Mouse (Mus musculus): ENCODE data around the gene Btg1.
A peak's percentile ranks its signal among the peaks of the same experiment; 100 is the strongest.

The Btg1 gene

DNA sequence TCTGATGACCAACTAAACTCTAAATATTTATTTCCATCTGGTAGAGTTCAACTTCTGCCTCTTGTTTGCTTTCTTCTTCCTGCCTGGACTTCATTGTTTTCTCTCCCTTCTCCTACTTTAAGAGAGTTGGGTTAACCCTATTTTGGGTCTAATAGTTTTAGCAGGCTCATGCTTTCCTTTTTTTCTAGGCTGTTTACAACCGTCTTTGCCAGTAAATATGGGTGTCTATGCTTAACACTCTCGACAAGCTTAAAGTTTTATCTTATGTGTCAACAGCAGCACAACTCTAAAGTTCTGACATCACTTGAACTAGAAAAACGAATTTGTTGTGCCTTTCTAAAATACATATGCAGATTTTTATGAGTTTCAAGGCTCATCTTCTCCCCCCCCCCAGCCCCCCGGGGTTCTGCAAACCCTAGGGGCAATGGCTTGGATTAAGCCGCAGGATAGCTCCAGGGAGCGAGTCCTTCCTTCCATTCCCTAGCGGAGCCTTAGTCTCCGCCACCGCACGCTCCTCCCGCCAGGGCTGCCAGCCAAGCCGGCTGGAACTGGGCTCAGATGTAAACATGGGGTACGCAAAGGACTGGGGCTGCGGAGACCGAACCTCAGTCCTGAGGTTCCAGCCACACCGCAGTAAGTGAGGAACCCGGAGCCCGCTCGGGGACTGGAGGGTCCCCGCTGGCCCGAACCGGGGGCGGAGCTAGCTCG lies 651 bp upstream of the Btg1 start:
- no peak for DNase-seq

DNA sequence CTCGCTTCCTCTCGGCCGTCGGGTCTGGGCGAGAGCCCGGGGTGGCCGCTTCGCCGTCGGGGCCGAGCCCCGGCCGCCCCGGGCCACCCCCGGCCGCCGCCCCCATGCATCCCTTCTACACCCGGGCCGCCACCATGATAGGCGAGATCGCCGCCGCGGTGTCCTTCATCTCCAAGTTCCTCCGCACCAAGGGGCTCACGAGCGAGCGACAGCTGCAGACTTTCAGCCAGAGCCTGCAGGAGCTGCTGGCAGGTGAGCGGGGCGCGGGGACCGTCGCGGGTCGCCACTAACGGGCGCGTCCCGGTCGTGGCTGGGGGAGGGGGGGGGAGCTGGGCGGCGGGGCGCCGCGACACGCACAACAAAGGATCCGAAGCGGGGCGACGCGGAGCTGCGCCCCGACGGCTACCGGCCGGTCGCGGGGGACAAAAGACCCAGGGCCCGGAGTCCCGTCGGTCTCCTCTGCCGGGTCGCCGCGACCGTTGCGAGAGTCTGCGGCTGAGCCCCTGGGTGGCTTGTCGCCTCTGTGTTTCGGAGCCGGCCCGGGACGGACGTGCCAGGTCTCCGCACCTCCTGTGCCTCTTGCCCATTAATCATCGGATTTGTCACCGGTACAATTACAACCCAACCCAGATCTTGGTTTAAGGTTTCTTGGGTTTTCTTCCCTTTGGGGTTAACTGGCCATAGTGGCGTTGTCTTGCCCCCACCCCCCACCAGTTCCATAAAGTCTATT lies 580 bp downstream of the Btg1 start:
- no peak for DNase-seq

GRCm38 (mm10) chr10:96617951-96618575 lies 1.3 kb downstream of the Btg1 start:
- peak; percentile 52 for DNase-seq

DNA sequence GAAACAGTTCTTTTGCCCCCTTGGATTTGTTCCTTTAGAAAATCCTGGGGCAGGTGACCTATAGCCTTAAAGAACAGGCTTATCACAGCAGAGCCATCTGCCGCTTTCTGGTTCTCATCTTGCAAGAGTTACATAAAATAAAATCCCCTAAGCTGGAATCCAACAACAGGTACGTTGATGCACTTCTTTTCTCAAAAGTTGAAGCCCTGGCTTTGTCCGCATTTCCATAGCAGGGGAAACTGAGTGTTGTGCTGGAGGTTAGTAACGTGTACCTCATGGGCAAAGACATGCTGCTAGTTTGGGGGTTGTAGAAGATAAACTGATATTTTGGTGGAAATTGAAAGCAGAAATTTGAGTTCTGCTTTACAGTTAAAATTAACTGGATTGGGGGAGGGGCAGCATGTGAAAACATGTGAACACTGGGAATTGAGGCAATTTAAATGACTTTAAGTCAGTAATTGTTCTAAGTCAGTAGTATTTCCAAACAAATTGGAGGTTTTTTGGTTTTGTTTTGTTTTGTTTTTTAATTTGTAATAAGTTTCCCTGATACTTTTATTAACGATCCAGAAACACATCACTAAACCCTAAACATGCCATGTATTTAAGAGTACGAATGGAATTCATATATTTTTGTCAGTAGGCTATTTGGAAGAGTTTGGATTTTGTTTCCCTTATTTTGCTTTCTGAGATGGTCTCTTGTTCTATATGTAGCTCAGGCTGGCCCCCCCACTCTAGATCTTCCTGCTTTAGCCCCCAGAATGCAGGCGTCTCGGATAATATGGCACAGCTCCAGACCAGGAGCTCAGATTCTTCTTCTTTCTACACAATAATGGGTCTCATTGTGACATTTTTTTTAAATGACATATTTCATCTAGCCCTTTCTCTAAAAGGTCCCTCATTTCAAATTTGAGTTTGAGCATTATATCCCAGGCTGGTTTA lies 3.4 kb downstream of the Btg1 start:
- DNase-seq: no peak

- DNase-seq: no peak
Observed at GRCm38 (mm10) chr10:96620890-96621271, 4.1 kb downstream of the Btg1 start.

DNA sequence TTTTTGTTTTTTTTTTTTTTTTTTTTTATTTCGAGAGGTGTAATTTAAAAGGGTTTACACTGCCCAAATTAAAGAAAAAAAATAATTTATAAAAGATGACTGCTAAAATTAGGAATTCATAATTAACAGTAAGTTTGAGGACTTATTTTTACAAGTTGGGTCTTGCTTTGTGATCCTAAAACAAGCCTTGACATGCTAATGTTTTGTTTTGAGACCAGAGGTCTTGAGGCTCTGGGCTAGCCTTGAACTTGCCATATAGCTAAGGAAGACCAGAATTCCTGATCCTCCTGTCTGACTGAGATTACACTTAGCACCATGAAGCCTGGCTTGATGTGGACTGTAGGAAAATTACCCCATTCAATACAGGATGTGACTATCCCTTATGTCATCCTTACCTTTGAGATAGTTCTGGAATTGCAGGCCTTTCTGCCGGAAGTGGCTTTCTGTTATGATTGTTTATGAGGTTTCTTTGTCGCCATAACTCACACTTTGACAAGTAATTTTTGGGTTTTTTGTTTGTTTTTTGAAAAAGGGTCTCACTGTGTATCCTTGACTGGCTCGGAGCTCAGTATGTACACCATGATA lies 4.6 kb downstream of the Btg1 start:
- DNase-seq: no peak

DNA sequence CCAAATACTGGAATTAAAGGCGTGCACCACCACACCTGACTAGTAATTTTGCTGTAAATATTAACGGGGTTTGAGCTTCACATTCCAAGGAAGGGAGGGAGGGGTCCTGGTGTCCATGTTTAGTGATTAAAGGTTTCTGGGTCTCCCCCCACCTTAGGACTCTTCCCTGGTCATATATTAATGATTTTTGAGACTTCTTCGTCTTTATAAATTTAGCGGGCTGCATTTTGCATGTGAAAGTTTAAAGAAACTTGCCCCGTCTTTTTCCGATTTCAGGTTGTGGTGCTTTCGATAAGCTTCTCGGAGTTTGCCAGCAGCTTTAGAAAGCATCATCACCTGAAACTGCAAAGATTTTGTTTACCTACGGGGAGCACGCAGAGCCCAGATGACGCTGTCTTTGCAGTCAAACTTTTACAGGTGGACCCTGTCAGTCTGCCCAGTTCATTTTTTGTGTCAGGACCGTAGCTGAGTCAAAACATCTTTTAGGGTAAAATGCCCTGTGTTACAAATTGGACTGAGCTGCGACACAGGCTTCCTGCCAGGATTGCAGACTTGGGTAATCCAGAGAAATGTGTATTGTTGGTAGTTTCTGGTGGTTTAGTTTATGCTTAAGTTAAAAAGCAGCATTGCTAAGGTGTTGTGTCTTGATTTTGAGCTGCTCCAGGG lies 5.3 kb downstream of the Btg1 start:
- no peak for DNase-seq

DNA sequence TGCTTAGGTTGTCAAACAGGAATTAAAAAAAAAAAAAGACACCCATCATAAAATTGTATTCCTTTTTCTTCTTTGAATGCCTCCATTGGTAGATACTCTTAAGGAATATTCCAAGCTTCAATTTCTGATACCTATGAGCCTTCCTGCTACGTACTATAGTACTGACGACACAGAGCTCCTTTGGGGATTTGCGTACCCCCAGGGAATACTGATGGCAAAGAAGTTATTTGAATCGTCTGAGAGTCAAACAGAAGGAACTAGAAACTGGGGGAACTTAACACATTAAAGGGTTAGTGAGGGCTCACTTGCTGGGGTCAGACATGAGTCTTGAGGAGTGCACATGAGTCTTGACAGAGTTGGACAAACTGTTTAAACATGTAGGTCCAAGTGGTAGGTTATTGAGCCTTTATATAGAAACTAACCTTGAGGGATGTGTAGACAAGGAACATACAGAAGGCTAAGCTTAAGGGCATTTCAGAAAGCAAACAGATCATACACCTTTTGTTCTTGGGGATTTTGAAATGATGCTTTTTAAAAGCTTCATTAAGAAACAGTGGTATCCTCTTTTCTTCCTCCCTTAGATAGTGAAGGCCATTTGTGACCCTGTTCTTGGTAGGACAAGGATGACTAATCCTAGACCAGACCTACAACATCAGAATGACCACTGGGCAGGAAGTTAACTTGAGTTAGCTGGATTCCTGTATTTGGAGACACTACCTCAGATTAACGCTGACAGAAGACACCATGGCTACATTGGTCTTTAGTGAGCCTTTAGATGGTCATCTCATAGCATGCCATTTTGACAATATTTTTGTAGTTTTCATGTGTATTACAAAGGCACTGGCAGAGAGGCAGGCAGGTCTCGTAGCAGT lies 6.2 kb downstream of the Btg1 start:
- DNase-seq: no peak

- no peak for DNase-seq
Observed at GRCm38 (mm10) chr10:96623633-96624195, 6.9 kb downstream of the Btg1 start.

GRCm38 (mm10) chr10:96624406-96624805 lies 7.6 kb downstream of the Btg1 start:
- DNase-seq: no peak

GRCm38 (mm10) chr10:96625061-96625460 lies 8.3 kb downstream of the Btg1 start:
- no peak for DNase-seq

- no peak for DNase-seq
Observed at GRCm38 (mm10) chr10:96625682-96626081, 8.9 kb downstream of the Btg1 start.

GRCm38 (mm10) chr10:96626120-96626750 lies 9.4 kb downstream of the Btg1 start:
- no peak for DNase-seq

DNA sequence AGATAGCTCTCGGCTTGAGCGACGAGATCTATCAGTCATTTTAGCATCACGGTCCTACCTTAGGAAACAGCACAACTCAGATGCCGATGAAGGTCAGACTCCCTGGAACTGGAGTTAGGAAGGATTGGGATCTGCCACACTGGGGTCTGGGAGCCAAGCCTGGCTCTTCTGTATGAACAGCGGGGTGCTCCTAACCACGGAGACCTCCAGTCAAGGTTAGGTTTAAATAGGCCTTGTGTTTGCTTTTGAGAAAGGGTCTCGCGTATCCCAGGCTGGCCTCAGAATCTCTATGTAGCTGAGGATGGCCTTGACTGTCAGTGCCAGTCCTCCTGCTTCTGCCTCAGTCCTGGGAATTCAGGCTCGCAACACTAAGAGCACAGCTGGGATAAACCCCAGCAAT lies 10.5 kb downstream of the Btg1 start:
- DNase-seq: no peak

DNA sequence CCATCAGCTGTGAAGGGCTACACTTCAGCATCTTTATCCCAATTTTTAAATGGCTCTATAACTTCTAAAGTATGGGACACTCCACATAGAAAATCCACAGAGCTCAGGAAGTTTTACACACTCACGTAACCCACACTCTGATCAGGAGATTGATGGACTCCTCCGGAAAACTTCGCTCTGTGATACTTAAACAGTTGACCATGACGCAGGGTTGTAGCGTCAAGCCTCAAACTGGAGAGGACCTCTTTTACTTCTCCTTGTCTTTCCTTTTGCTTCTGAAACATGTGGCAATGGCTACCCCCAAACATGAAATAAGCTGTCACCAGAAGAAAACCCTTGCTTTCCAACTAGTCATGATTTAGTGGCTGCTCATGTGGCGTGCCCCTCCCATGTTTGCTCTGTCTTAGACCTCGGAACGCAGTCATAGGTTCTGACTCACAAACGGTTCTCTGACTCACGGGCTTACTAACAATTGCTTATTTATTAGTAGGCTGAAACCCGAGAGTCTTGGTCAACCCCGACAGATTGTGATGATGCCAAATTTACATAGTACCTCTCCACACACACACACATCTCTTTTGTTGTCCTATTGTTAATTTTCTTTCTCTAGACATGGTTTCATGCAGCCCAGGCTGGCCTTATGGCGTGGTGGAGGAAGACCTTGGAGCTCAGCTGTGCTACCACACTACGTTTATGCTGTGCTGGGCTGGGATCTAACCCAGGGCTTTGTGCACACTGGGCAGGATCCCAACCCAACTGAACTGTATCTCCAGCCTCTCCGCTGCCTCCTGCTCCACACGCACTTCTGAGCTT lies 11.5 kb downstream of the Btg1 start:
- no peak for DNase-seq

DNA sequence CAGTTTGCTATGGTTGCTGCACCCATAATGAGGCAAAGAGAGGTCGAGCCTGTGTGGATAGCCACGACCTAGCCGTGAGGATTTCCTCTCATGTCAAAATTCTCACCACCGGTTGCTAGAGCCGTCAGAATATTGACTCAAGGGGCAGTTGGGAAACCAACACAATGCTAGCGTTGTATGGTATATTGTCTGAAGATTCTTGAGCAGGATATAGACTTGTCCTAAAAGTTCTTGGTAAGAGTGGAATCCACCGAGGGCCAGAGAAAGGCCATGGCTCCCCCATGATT lies 12.1 kb downstream of the Btg1 start:
- DNase-seq: no peak

DNA sequence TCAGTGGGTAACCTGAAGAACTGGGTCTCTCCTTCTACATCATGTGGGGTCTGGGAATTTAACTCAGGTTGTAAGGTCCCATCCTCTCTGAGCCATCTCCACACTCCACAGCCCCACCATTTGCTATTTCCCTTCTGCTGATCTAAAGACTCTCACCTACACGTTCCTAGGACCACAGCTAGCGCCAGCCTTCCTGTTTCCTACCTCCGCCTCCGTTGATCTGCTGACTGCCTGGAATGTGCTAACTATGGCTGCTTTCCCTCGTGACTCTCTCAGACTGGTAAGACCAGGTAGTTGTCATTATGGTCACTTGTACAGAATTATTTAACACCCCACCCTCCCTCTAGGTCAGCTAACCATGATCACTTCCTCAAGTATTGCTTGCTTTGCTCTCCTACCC lies 13.3 kb downstream of the Btg1 start:
- DNase-seq: no peak

- no peak for DNase-seq
Observed at GRCm38 (mm10) chr10:96631066-96631711, 14.4 kb downstream of the Btg1 start.
